Mouse (Mus musculus) ovary, adult 2 months (tissue): Measurements from ENCODE around the gene Ptpn21. TPM values are rescaled to one million over a fixed set of nuclear protein-coding genes. Genes with fewer than 3 reads are reported as not detected.

Source experiments
- polyA plus RNA-seq: library from polyadenylated mRNA; depleted of rRNA; stranded (reverse); fragments of >200 nt; gene quantifications from 2 replicates; pipeline ENCODE4 v1.2.3, GENCODE M21; 2012; rRNA removed

Gene Ptpn21
- 22.0 and 43.0 TPM in 2 replicates for polyA plus RNA-seq

GRCm38 (mm10) chr12:98736951-98737800 lies at the start of gene Ptpn21:
Ptpn21 (minus strand) TSS chr12:98737405.

GRCm38 (mm10) chr12:98746746-98747379 lies 9.7 kb upstream of the Ptpn21 start, which contains the start of gene Zc3h14:
Zc3h14 (plus strand) TSS chr12:98746964.

GRCm38 (mm10) chr12:98627392-98628259 lies 109.6 kb downstream of the Ptpn21 start, which contains the start of gene Spata7:
Spata7 (plus strand) TSS chr12:98628157.

Other genes starting within 250 kb of the Ptpn21 start
- not detected in 2 replicates for gene Kcnk10, start 159.1 kb downstream of the Ptpn21 start, polyA plus RNA-seq
- gene Spata7, start 109.2 kb downstream of the Ptpn21 start, polyA plus RNA-seq, result 3.5 and 4.7 TPM in 2 replicates
- 38.9 and 43.1 TPM in 2 replicates for gene Zc3h14, start 9.6 kb upstream of the Ptpn21 start, polyA plus RNA-seq
- gene Eml5, start 164.1 kb upstream of the Ptpn21 start, polyA plus RNA-seq, result 1.7 and 3.3 TPM in 2 replicates
- 25.0 and 25.2 TPM in 2 replicates for gene Ttc8, start 183.2 kb upstream of the Ptpn21 start, polyA plus RNA-seq